Mouse (Mus musculus) heart, postnatal 25 days (tissue): ENCODE measurements around the gene Kcne1. TPM values are rescaled to one million over a fixed set of nuclear protein-coding genes. Genes with fewer than 3 reads are reported as not detected.

Source experiments
- DNase-seq: peaks from one replicate; pipeline ENCODE4 v3.0.0; 2022; ENCODE audit warnings: low spot score
- intact Hi-C: fragments of 180-260 bp; cut with DNase I; formaldehyde crosslinking; loops from one replicate; pipeline ENCODE4 v1.15.1; 2025
- total RNA-seq, 2 experiments: library from RNA; stranded (reverse); gene quantifications; 2 replicates each; pipeline ENCODE4 v1.2.3; 2021

Gene Kcne1
- total RNA-seq, 2 experiments from 2014 or later: 39.8 to 40.1 TPM

DNA sequence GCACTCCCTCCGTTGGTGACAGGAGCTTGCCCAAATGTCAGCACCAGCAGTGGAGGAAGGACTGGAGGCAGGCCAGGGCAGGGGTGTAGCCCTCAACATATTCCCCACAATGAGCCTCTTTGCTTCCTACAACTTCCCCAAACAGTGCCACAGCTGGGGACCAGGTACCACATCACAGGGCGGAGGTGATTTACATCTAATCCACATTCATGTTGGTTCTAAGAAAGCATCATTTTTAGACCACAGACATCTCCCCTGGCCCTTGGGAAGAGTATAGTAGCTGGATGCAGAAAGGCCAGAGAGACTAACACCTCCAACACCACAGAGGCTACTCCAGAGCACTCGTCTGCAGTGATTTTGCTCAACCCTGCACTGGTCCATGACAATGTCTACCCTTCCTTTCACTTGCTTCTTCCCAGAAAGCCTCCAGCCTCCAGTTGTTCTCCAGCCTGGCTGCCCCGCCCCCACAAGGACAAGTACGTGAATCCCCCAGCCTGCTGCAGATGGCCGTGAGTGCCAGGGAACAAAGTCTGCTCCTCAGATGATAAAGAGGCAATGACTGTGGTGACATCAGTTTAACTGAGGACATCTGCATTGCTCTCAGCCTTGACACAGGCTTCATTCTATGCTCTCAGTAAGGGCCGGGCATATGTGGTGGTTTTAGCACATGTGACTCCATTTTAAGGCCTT lies 43.1 kb downstream of the Kcne1 start:
- no peak for DNase-seq
- intact Hi-C loops: no loop called here

DNA sequence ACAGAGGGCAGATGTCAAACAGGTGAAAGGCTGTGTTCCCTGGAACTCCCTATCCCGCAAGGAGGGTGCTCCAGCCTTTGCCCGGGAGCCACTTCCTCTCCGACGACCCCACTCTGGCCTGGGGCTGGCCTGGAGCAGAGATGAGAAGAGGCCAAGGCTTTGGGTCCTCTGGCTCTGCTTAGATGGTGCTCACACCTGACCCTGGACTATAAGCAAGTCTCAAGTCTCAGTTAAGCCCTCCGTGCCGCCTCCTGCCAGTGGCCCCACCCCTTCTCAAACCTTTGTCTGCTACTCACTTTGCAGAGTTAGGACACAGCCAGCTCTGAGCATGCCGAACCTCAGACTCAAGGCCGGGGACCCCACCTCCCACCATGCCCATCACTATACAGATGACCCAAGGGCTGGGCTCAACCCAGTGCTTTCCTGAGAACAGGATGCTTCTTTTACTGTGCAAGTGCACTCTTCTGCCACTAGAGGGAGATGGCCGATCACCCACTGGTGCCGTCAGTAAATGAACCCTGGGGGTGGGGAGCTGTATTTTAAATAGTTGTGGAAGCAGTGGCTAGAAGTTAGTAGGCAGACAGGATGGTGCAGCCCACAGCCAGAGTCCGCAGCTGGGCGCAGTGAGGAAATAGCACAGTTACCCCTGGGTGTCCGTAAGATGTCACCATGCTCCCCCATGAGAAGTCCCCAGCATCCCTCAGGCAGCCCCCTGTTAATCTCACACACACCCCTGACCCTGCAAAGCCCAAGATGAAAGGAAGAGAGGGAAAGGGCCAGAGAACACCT lies 45.1 kb downstream of the Kcne1 start:
- intact Hi-C loops: loop anchor here (2.0 kb wide), 2 partner anchors 23 to 147 kb away; no protein-coding TSS in a partner anchor
- no peak for DNase-seq

DNA sequence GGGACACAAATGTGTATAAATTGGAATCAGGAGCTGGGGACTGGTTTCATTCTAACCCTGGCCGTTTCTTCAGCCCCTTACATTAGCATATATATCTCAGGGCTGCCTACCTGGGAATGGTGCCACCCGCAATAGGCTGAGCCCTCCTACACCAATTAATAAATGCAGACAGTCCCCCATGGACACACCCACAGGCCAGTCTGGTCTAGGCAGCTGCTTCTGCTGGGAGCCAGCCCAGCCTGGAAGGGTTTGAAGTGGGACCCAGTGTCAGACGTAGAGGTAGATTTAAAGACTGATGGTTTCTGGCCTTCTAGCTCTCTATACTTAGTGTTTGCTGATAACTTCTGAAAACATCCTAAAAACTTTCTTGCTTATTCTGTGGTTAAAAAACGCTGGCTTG lies 50.1 kb downstream of the Kcne1 start:
- no peak for DNase-seq
- intact Hi-C loops: loop anchor here (10.0 kb wide), 1 partner anchor 614 kb away; no protein-coding TSS in a partner anchor

DNA sequence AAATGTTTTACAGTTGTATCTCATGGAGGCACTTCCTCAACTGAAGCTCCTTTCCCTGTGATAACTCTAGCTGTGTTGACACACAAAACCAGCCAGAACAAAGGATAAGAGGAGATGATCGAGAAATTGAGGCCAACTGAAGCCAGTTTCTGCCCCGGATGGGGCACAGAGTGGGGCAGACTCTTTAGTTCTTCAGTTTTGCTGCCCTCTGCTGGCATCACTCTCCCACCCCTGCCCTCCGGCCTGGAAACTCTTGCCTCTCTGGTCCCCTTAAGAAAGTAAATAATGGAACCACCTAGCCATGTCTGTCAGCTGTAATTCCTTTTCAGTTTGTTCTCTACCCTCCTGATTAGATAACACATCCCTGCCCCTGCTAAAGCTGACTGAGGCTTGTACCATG lies 51.3 kb downstream of the Kcne1 start:
- intact Hi-C loops: loop anchor here (10.0 kb wide), 1 partner anchor 613 kb away; no protein-coding TSS in a partner anchor
- no peak for DNase-seq

DNA sequence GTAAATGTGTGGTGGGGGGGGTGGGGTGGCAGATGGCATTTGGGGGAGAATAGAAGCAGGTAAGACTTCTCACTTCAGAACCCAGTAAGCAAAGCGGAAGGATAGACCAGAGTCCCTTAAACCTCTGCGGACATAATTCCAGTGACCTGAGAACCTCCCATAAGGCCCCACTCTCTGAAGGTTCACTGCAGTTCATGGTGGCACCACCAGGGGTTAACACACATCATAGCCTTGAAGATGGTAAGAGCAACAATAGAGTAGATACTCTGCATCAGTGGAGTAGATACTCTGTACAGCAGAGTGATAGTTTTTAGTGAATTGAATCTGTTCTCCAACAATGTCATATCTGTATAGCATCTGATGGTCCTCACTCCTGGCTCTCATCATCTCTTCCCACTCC lies 53.7 kb downstream of the Kcne1 start:
- intact Hi-C loops: loop anchor here (10.0 kb wide), 1 partner anchor 611 kb away; no protein-coding TSS in a partner anchor
- DNase-seq: no peak

DNA sequence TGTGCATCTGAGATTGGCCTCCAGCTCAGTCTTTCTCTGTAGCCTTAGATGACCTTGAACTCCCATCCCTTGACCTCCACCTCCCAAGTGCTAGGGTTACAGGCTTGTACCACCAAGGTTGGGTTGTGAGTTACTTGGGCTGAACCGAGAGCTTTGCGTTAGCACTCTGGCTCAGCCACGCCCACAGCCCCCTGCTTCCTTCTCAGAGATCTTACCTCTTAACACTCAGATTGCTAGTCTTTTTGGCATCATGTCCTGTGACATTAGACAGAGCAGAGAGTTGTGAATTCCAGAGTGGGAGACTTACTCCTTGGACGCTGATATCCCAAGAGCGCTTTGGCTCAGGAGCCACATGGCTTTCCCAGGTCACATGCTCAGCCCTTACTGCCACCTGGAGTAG lies 56.8 kb downstream of the Kcne1 start:
- DNase-seq: no peak
- intact Hi-C loops: loop anchor here (10.0 kb wide), 1 partner anchor 608 kb away; no protein-coding TSS in a partner anchor

DNA sequence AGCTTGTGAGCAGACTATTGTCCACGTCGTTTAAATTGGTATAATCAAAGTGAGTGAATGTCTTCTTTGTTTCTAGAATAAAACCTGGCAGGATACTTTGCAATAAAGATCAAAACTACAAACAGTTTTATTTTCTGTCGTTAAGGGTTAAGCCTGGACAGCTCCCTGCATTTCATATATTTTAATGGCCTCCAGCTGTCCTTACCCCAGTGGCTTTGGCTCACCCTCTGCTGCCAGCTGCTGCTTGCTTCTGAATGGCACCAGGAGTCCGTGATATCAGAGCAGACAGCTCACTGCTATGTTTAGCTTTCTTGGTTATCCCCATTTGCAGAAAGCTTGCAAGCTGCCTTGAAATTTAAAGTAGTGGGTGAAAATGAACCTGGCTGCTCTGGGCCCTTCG lies 57.3 kb downstream of the Kcne1 start:
- intact Hi-C loops: loop anchor here (10.0 kb wide), 1 partner anchor 607 kb away; no protein-coding TSS in a partner anchor
- no peak for DNase-seq

DNA sequence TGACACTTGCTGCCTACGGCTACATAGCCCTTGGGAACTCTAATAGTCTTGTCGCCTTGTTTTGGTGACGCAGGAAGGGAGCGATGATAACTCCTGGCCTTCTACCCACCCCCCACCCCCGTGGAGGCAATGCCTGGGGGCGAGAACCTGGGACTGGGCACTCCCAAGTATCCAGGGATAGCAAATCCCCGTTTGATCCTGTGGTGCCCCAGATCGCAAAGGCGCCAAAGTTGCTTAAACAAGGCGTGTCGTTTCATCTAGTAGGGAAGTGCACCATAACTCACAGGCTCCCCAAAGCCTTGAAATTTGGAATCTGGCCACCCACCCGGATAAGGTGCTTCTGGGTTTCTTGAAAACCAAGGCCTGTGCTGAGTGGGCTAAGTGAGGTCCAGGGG lies 57.9 kb downstream of the Kcne1 start:
- no peak for DNase-seq
- intact Hi-C loops: loop anchor here (10.0 kb wide), 1 partner anchor 607 kb away; no protein-coding TSS in a partner anchor

DNA sequence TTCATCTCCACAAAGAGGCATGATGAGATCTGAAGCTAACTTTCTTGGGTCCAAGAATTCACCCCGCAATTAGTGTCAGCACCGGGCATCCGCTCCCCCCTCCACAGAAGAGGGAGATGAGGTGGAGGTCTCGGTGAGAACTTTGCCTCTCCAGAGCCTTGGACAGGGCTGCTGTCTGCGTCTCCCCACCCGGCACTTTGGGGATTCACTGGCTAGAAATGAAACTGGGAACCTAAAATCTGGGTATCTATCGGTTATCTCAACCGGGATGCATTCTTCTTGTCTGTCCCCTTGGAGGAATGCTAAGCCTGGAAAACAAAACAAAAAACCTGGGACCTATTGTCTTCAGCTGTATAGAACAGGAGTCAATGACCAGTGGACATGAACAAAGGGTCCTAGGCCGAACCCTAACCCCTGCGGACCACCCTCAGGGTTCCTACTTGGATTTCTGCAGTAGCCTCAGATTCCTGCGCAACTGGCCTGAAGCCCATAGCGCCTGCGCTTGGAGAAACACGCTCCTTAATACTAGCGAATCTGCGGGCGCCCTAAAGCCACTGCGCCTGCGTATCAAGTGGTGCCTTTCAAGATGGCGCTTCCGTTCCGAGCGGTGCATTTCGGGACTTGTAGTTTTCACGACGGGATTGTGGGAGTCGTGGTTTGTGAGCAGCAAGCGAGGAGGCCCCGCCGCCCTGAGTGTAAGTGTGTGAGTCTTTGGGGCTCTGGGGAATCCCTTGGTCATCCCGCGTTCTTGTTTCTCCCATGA lies 58.4 kb downstream of the Kcne1 start, which contains the start of gene Smim11:
TSS of gene Smim11 (plus strand) at position 638 of the 763 bp plus-strand sequence.
- intact Hi-C loops: loop anchor here (10.0 kb wide), 1 partner anchor 606 kb away; no protein-coding TSS in a partner anchor
- DNase-seq: peak; percentile 88

Other genes with a start within 250 kb of the Kcne1 start
- gene Kcne2, start 67.1 kb downstream of the Kcne1 start, total RNA-seq: not detected
- gene Smim11, start 58.2 kb downstream of the Kcne1 start, total RNA-seq: 10 to 100 TPM; 75.9 to 77.2 TPM
- gene Fam243, start 38.0 kb downstream of the Kcne1 start, total RNA-seq: 1 to 10 TPM in 1 of 2 experiments, under 1 TPM in 1; 0.75 to 1.4 TPM
- gene Rcan1, start 111.4 kb upstream of the Kcne1 start, total RNA-seq: 10 to 100 TPM; 48.8 to 97.8 TPM
- under 1 TPM; 0.11 to 0.21 TPM for gene Clic6, start 126.3 kb upstream of the Kcne1 start, total RNA-seq